Mouse (Mus musculus) left cerebral cortex, adult 11 months (tissue): Measurements from ENCODE around the gene Tmem47.

Source experiments
- DNase-seq: peaks from one replicate; pipeline ENCODE4 v3.0.0; 2022; ENCODE audit warnings: low spot score

Tmem47 gene

GRCm38 (mm10) chrX:81070210-81070803 is at the start of gene Tmem47:
Gene Tmem47 (plus strand): TSS chrX:81070698.
- no peak for DNase-seq

DNA sequence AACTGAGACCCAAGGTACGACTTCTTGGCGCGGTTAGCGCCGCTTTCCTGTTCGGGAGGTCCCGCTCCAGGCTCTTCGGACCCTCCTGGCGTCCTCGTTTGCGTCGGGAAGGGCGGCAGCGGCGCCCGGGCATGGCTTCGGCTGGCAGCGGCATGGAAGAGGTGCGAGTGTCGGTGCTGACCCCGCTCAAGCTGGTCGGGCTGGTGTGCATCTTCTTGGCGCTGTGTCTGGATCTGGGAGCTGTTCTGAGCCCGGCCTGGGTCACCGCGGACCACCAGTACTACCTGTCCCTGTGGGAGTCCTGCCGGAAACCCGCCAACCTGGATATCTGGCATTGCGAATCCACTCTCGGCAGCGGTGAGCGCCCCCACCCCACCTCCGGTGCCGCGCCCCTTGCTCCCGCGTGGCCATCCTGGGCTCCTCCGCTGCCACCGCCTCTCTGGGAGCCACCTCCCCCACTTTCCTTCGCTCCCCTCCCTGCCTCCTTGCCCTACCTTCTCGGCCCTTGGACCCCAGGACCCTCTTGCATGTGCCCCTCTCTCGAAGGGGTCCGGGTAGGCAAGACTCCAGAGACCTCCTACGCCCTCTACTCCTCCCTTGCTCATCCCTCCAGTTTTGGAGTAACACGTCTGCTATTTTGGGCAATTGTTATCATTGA is 435 bp downstream of the Tmem47 start:
- no peak for DNase-seq

DNA sequence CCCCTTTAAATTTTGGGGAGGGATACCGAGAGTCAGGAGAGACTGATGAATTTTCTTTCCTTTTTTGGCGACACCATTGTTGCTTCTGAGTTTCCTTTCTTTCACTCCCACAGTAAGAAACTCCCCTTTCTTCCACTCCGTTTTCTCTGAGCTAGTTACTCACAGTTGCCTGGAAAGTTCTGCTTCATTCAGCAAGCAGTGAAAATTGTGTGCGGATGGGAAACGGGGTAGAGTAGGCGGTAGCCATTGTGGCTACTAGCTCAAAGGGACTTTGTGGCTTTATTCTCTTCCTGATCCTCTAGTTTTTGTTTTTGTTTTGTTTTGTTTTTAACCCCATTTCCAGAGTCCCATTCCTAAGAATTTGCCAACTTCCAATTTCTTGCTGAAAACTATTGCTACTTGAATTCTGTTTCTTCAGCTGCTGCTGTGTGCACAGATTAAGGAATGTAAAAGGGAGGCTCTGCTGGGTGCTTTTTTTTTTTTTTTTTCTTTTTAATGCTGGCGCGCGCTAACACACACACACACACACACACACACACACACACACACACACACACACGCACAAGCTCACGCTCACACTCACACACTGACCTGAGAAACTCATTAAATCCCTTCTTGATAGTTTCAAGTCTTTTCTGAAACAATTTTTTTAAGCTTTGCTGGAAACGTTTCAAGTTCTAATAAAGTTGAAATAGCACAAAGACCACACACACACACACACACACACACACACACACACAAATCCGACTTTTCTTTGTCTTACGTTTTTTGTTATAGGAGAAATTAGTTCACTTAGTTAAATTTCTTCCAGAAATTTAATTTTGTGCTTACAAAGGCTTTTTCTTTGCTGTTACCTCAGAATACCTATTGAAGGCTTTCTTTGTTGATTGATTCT is 1.5 kb downstream of the Tmem47 start:
- no peak for DNase-seq

- no peak for DNase-seq
These were observed 2.2 kb downstream of the Tmem47 start for GRCm38 (mm10) chrX:81072651-81073050.

DNA sequence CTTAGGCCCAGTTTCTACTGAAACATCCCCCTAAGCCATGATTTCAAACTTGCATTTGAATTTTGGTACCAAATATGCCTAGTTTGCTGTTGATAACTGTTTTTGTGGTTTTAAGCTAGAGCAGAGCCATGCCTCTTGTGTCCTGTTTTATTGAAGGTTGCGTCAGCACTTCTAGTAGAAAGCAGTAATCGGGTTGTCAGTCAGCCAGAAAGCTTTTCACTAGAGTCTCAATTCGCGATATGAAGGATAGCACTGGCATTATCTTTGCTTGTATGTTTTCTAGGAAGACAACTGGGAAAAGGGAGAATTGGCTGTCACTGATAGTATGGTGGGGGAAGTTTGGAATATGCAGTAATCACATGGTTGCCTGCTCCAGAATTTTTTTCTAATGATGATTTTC is 3.3 kb downstream of the Tmem47 start:
- DNase-seq: no peak

GRCm38 (mm10) chrX:81078522-81078921 is 8.0 kb downstream of the Tmem47 start:
- no peak for DNase-seq

DNA sequence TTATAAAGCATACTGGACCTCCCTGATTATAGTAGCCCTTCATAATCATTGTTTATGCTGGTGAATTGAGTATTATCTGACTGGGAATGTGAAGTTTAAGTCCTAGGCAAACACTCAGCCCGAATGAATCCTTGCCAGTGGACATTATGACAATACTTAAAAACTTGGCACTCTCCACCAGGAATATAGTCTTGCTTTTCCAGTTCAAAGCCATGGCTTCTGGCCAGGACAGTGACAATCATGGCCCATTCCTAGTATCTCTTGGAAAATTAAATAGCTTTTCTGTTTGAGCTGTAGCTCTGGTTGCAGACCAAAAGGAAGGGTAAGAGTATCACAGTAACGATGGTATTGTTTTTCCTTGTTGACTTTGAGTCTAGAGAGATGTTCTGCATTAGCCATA is 10.5 kb downstream of the Tmem47 start:
- no peak for DNase-seq

GRCm38 (mm10) chrX:81085025-81085752 is 14.7 kb downstream of the Tmem47 start:
- no peak for DNase-seq

DNA sequence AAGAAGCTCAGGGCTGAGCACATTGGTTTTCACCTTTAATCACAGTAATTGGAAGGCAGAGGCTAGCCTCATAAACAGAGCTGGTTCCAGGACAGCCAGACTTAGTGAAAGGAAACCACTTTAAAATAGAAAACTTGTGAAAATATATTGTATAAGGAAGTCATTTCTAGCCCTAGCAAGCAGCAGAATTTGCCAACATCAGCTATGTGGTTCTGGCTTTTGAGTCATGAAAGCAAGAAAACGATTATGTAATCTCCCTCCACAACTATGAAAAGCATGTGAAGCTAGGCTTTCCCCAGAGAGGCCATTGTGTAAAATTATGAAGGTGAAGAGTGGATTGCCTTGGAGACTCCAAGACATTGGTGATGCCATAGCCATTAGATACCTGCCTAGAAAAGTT is 76.9 kb downstream of the Tmem47 start:
- DNase-seq: no peak
